Mouse (Mus musculus) lung, postnatal 36 days (tissue): ENCODE measurements around the gene Mrpl24.

Experiments used
- DNase-seq: peaks from one replicate; pipeline ENCODE4 v3.0.0; 2022; ENCODE audit warnings: mixed read lengths

Mrpl24 gene

GRCm38 (mm10) chr3:87913491-87913890 lies 5.8 kb upstream of the Mrpl24 start:
- DNase-seq = no peak

DNA sequence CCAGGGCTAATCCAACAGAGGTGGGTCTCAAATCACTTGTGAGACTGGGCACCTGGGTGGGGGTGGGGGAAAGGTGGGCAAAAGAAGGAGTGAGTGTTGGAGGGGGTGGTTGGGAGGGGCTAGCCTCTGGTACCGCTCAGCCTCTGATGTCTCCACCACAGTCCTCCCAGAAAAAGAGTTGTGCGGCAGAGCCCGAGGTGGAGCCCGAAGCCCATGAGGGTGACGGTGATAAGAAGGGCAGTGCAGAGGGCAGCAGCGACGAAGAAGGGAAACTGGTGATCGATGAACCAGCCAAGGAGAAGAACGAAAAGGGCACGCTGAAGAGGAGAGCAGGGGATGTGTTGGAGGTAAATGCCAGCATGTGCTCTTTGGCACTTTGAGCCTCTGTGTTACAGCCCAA lies 5.4 kb upstream of the Mrpl24 start:
- no peak for DNase-seq

DNA sequence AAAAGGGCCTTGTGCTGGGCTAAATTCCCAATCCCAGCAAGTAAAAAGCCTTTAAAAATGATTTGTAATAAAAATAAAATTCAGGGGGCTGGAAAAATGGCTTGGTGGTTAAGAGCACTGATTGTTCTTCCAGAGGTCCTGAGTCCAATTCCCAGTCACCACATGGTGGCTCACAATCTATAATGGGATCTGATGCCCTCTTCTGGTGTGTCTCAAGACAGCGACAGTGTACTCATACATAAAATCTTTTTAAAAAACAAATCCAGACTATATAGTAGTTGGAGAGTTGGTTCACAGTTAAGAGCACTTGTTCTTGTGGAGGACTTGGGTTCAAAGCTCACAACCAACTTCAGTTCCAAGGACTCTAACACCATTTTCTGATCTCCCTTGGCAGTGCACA lies 2.3 kb upstream of the Mrpl24 start:
- DNase-seq = no peak

DNA sequence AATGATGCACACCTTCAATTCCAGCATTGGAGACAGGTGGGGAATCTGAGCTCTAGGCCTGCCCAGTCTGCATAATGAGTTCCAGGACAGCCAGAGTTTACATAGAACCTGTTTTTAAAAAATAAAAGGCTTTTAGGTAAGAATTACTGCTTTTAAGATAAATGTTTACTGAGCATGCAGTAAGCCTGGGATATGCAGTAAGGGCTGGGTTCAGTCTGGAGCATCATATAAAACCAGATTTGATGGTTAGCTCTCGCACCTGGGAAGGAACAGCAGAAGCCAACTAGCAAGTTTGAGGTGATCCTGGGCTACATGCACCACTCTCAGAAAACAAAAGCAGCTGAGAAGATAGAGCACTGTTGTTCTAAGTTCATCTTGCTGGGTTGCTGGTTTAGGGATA lies 755 bp upstream of the Mrpl24 start:
- DNase-seq = no peak

DNA sequence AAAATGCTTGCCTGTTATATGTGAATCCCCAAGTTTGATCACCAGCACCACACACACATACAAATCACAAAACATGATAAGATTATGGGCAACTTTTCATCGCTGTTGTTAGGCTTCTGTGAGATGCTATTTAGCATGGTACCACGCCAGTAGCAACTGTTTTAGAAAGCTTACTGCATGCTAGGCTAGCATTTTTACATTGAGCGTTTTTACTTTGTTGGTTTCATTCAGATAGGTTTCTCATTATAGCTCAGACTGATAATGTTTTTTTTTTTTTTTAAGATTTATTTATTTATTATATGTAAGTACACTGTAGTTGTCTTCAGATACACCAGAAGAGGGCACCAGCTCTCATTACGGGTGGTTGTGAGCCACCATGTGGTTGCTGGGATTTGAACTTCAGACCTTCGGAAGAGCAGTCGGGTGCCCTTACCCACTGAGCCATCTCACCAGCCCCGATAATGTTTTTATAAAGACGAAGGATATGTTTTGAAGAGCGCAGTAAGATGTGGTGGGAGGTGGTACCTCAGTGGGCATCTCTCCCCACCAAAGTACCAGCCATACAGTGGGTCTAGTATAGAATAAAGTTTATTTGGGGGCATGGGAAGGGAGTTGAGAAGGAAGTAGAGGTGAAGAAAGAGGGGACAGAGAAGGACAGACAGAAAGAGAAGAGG lies 1.1 kb downstream of the Mrpl24 start:
- no peak for DNase-seq

DNA sequence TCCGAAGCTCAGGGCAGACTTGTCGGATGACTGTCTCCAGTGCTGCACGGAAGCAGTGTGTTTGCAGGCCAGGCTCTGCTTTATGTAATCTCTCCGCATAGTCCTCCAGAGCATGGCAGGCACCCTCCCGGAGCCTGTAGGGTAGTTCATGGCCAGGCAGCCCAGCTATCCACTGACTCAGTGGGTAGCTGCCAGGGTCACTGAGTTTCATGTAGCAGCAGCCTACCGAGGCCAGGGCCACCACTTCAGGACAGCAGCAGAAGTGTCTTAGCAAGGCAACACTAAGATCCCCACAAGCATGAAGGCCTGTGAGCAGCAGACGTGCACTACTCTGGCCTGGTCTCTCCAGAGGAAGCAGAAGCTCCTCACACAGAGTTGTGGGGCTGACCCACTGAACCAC lies 5.7 kb downstream of the Mrpl24 start:
- DNase-seq = no peak

DNA sequence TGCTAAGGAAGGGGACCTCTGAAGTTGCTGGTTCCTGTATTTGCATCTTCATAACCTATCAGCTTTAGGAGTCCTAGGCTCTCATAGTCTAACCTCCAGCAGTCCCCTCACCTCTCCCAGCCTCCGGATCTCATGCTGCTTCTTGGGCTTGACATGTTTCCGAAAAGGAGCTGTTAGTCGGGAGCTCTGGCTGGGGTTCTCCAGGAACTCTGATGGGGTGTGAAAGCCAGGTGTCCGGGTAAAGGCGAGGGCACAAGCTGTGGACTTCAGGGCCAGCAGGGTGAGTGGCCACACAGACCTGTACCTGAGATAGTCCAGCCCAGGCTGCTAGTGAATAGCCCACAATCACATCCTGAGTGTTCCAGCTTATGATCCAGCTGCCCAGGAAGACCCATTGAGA lies 8.1 kb downstream of the Mrpl24 start:
- DNase-seq = no peak

GRCm38 (mm10) chr3:87929341-87930077 lies 10.2 kb downstream of the Mrpl24 start:
- DNase-seq = no peak

DNA sequence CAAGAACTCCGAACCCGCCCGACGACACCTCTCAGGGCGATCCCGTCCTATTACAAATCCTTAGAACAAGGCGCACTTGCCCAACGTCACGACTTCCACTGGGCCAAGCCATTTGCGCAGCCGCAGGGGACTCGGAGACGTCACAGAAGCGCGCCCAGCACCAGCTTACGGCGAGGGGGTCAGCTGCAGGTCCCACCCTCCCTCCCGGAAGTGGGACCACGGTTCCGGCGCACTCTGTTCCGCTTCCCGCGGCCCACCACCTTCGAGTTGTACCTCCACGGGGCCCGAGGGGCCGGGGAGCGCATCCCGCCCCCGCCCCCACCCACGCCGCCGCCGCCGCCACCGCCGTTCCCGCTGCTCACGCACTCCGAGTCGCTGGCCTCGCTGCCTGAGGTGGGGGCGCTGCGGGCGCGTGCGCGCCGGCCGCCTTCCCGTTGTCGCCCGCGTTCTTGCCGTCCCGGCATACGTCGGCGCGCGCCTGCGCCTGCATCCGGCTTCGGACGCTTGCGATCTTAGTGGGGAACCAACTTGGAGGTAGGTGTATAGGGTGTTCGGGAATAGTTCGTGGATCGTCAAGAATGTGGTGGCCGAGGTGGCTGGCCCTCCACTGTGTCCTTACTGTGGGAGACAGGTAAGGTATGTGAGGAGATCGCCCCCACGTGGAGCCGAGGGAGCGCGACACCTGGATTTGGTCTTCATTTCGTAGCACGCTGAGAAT lies 10.9 kb downstream of the Mrpl24 start, which contains the start of the genes Isg20l2 and Rrnad1:
Gene Isg20l2 (plus strand): TSS at position 237 of the 718 bp plus-strand sequence.
Gene Rrnad1 (minus strand): TSS at position 640 of the 718 bp plus-strand sequence.
- DNase-seq = peak; percentile 98

- no peak for DNase-seq
Measured at GRCm38 (mm10) chr3:87934026-87934425, 14.7 kb downstream of the Mrpl24 start.

- DNase-seq = no peak
Measured at GRCm38 (mm10) chr3:87934501-87934900, 15.2 kb downstream of the Mrpl24 start.

- DNase-seq = no peak
Measured at GRCm38 (mm10) chr3:87935201-87935600, 15.9 kb downstream of the Mrpl24 start.

GRCm38 (mm10) chr3:87935776-87936175 lies 16.5 kb downstream of the Mrpl24 start:
- peak; percentile 81 for DNase-seq

DNA sequence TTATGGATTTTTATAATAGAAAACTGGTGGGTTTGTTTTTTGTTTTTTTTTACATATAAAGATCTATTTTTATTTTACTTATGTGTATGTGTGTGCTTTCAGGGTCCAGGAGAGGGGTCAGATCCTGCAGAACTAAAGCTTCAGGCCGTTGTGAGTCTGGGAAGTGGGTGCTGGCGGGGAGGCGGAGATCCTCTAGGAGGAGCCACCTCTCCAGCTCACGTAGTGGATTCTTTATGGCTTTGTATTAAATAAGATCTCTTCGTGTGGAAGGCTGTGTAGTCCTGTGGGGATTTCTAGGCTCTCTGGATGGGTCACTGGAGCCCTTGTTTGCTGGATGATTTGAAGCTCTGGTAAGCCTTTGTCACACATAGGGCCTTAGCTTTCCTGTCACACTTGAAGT lies 21.3 kb downstream of the Mrpl24 start:
- no peak for DNase-seq

DNA sequence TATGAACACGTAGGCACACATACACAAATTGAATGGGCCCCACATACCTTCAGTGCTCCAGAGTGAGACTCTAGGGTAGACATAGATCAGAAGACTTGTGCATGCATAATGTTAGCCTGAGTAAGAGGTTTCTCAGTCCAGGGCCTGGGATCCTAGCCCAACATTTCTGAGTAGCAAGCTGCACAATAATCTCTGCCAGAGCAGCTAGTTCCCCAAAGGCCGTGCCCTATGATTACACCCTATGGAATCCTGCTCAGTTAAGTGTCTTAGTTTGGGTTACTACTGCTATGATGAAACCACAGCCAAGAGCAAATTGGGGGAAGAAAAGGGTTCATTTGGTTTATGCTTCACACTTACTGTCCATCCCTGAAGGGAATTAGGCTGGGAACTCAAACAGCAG lies 23.2 kb downstream of the Mrpl24 start:
- DNase-seq = no peak

GRCm38 (mm10) chr3:87943586-87943985 lies 24.3 kb downstream of the Mrpl24 start:
- no peak for DNase-seq

DNA sequence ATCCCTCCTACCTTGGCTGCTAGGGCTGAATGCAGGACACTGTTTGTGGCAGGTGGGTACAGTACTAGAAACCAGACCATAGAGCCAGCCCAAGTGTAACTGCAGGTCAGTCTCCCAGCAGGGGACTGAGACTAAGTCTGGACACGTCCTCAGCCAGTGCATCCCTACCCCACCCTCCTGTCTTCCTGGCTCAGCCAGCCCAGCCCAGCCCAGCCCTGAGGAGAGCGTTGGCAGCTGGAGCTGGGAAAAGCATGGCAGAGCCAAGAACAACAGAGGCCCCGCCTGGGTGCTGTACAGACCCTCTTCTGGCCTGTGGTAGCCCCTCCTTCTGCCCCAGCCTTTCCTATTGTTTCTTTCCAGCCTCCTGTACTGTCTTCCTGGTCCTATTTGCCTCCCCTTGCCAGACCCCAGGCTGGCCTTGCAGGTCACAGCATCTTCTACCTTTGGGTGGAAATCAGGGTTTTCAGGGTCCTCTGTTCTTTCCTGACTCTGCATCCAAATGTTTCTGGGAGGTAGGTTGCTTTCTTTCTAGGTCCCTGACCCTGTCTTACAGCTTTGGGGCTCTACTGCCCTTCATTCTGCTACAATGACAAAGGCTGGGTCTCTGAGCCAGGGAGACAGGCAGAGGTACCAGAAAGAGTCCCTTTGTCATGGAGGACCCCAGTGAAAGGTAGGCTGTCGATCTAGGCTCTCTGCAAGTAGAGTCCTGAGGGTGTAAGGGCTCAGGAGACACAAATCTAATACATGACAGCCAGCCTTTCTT lies 25.7 kb downstream of the Mrpl24 start:
- no peak for DNase-seq

DNA sequence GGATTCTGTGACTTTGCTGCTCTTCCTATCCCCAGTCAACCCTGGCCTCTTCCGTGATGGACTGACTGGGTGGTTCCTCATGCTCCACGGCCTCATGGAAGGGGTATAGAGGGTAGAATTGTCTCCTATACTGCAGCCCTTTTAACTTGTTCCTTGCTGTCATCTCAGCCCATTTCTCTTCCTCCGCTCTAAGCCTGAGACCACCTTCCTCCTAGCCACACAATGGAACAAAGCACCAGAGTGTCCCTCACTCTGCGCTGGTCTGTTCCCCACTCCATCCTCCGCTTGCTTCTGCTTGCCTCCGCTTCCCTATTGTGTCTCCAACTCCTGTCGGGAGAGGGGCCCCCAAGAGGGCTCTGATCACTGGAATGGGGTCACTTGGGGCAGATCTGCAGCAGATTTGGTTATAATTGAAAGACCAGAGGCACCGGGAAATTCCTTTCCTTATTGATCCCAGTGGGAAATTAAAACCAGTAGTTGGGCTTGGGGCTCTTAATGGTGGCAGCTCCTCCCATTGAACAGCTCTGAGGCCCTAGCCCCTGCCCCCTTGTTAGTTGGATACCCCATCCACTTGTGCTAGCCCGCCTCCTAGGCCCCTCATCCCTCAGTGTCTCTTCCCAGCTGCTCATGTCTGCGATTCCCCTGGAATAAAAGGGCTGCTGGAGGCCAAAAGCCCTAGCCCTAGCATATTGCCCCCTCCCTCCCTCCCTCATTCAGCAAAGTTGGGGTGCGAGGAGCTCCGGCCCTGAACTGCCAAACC lies 26.7 kb downstream of the Mrpl24 start:
- DNase-seq = no peak

- no peak for DNase-seq
Measured at GRCm38 (mm10) chr3:87946541-87946860, 27.2 kb downstream of the Mrpl24 start.

DNA sequence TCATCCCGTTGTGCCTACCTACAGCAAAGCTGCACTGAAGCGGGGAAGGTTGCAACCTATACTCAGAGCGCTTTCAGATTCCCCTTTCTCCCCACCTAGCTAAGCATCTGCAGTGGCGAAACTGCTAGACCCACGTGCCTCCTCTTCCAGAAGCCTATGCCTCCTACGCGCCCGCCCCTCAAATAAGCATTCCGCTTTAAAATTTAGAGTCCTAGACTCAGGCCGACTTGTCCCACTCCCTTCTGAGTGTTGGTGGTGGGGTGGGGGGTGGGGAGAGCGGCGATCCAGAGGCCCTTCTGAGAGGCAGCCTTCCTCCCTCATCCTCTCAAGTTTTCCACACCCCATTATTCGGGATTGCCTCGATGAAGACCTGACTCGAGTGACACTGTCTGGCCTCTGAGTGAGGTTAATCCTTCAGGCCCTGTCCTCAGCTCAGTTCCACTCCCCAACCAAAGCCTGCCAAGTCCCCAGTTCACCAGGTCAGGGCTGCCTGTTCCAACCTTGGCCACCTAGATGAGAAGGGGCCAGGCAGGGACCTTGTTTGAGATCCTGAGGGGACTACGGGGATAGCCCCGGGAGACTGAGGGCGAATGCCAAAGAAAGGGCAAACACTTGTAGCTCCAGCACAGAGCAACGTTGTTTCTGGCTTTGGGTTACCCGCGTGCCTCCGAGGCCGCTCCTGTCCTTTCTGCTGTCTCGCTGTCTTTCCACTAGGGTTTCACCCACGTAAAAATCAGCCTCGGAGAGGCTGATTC lies 27.9 kb downstream of the Mrpl24 start:
- no peak for DNase-seq

GRCm38 (mm10) chr3:87947811-87948199 lies 28.5 kb downstream of the Mrpl24 start:
- no peak for DNase-seq
